24 mouse cellular contexts compared by ENCODE assay signal in genomic region chr7:124915637-124916036, GRCm38 (mm10).
"Had no signal": no experiment of that assay in that cellular context is flagged by ENCODE, and none has a peak within 500 bp of the region (broad histone marks: within the 10 kb centered on the region; RNA-seq: fewer than 3 reads in every experiment).

No protein-coding gene starts in this region.

- H3K27ac ChIP-seq: heart, embryonic 10.5 days; hindbrain, embryonic 13.5 days; hindbrain, embryonic 15.5 days; hindbrain, postnatal 0 days; kidney, embryonic 15.5 days; kidney, postnatal 0 days; limb, embryonic 13.5 days; limb, embryonic 15.5 days had no signal

- H3K36me3 ChIP-seq: heart, embryonic 10.5 days; heart, embryonic 12.5 days; hindbrain, embryonic 13.5 days; hindbrain, embryonic 15.5 days; kidney, embryonic 15.5 days; limb, embryonic 13.5 days; limb, embryonic 15.5 days had no signal

- DNase-seq: forebrain, postnatal 0 days; gastrocnemius, postnatal 14 days; gastrocnemius, postnatal 36 days; heart, adult 18-20 months; heart, postnatal 10 days; heart, postnatal 36 days; kidney, adult 11 months; kidney, adult 2 months; kidney, adult 9 months; kidney, postnatal 14 days; kidney, postnatal 36 days; layer of hippocampus, adult 9-11 months; layer of hippocampus, postnatal 36 days; left cerebral cortex, postnatal 4 days had no signal

- H3K4me2 ChIP-seq: heart, embryonic 12.5 days; hindbrain, embryonic 13.5 days; hindbrain, embryonic 15.5 days; kidney, embryonic 15.5 days; limb, embryonic 13.5 days; limb, embryonic 15.5 days had no signal

- H3K9me3 ChIP-seq: heart, embryonic 10.5 days; hindbrain, embryonic 13.5 days; hindbrain, embryonic 15.5 days; kidney, embryonic 15.5 days; limb, embryonic 13.5 days; limb, embryonic 15.5 days had no signal

- H3K4me3 ChIP-seq: heart, embryonic 10.5 days; heart, embryonic 12.5 days; hindbrain, embryonic 13.5 days; hindbrain, embryonic 15.5 days; kidney, embryonic 15.5 days; limb, embryonic 13.5 days; limb, embryonic 15.5 days had no signal

- H3K27me3 ChIP-seq: heart, embryonic 12.5 days; hindbrain, embryonic 13.5 days; hindbrain, embryonic 15.5 days; limb, embryonic 13.5 days; limb, embryonic 15.5 days had no signal

- ATAC-seq: forebrain, postnatal 0 days; hindbrain, postnatal 0 days; intestine, embryonic 16.5 days had no signal

- H3K9ac ChIP-seq: forebrain, postnatal 0 days; heart, embryonic 12.5 days; hindbrain, embryonic 13.5 days; hindbrain, embryonic 15.5 days; kidney, embryonic 15.5 days; limb, embryonic 13.5 days; limb, embryonic 15.5 days had no signal

- H3K4me1 ChIP-seq: heart, embryonic 10.5 days; hindbrain, embryonic 15.5 days; limb, embryonic 15.5 days had no signal
